Mouse (Mus musculus) ES-Bruce4 (cell line): ENCODE measurements at regions not wholly inside any gene's neighbourhood (a gene's known extent, or its start where the extent isn't known, plus 50 kb on each side); places are given as distances from the start of the nearest gene placed in this dataset.

Experiments
- H3K27ac ChIP-seq: 2 replicates; pipeline ENCODE4 v1.5.1; 2012; ENCODE audit warnings: low read length, inconsistent platforms; ENCODE audit not compliant: insufficient read depth
- H3K27me3 ChIP-seq: 2 replicates; pipeline ENCODE4 v1.6.1; 2012; ENCODE audit warnings: mild to moderate bottlenecking, low read length, inconsistent platforms; ENCODE audit not compliant: control insufficient read depth, poor library complexity, insufficient read depth, severe bottlenecking
- H3K36me3 ChIP-seq: 2 replicates; pipeline ENCODE4 v1.6.1; 2012; ENCODE audit warnings: inconsistent platforms, mild to moderate bottlenecking, low read length, moderate library complexity; ENCODE audit not compliant: control insufficient read depth, poor library complexity, insufficient read depth, severe bottlenecking
- H3K4me1 ChIP-seq: one replicate; pipeline ENCODE4 v1.8.1; 2011; ENCODE audit warnings: low read length; ENCODE audit not compliant: control insufficient read depth, insufficient read depth
- H3K4me3 ChIP-seq: 2 replicates; pipeline ENCODE4 v1.5.1; 2011; ENCODE audit warnings: low read depth, mild to moderate bottlenecking, low read length
- H3K9ac ChIP-seq: 2 replicates; pipeline ENCODE4 v1.6.1; 2012; ENCODE audit warnings: low read depth, mild to moderate bottlenecking, inconsistent platforms; ENCODE audit not compliant: poor library complexity, severe bottlenecking
- H3K9me3 ChIP-seq: replicated peaks from 2 replicates; pipeline ENCODE4 v1.6.1; 2012; ENCODE audit warnings: mild to moderate bottlenecking, low read length, inconsistent platforms; ENCODE audit not compliant: control insufficient read depth, poor library complexity, insufficient read depth, severe bottlenecking
- CTCF ChIP-seq: IDR thresholded peaks from one replicate; pipeline ENCODE4 v1.8.1; 2011; ENCODE audit warnings: low read depth, low read length
- EP300 ChIP-seq: IDR thresholded peaks from 2 replicates; pipeline ENCODE4 v1.6.1; 2011; ENCODE audit warnings: low read depth, low read length; ENCODE audit not compliant: insufficient read depth
- POLR2A ChIP-seq: IDR thresholded peaks from one replicate; pipeline ENCODE4 v1.8.1; 2011; ENCODE audit warnings: low read length; ENCODE audit not compliant: insufficient read depth

- H3K4me1 ChIP-seq = no peaks in the 10 kb centered on the region
- H3K9ac ChIP-seq = no peak overlapping the region
- TF ChIP-seq EP300 (no peak), POLR2A (no peak), CTCF (no peak)
- no peaks in the 10 kb centered on the region for H3K27me3 ChIP-seq
- no peaks in the 10 kb centered on the region for H3K9me3 ChIP-seq
- no peaks in the 10 kb centered on the region for H3K36me3 ChIP-seq
- no peak overlapping the region for H3K27ac ChIP-seq
- no peak overlapping the region for H3K4me3 ChIP-seq
Observed at GRCm38 (mm10) chr6:143479701-143480388, 312.8 kb downstream of the Etnk1 start.

- Histone ChIP-seq H3K9ac (no peak overlapping the region), H3K27me3 (no peaks in the 10 kb centered on the region), H3K4me3 (no peak overlapping the region), H3K27ac (no peak overlapping the region), H3K9me3 (no peaks in the 10 kb centered on the region), H3K36me3 (no peaks in the 10 kb centered on the region), H3K4me1 (no peaks in the 10 kb centered on the region)
- TF ChIP-seq POLR2A (no peak), CTCF (peak; percentile 72)
Observed at GRCm38 (mm10) chr6:143482272-143482671, 315.3 kb downstream of the Etnk1 start.

GRCm38 (mm10) chr6:143482868-143483267, 315.8 kb downstream of the Etnk1 start:
- H3K9ac ChIP-seq = no peak overlapping the region
- no peaks in the 10 kb centered on the region for H3K36me3 ChIP-seq
- no peak overlapping the region for H3K27ac ChIP-seq
- no peaks in the 10 kb centered on the region for H3K9me3 ChIP-seq
- TF ChIP-seq CTCF (no peak), POLR2A (no peak), EP300 (no peak)
- no peak overlapping the region for H3K4me3 ChIP-seq
- no peaks in the 10 kb centered on the region for H3K27me3 ChIP-seq
- no peaks in the 10 kb centered on the region for H3K4me1 ChIP-seq

- Histone ChIP-seq H3K36me3 (no peaks in the 10 kb centered on the region), H3K9me3 (no peaks in the 10 kb centered on the region), H3K9ac (no peak overlapping the region), H3K27me3 (no peaks in the 10 kb centered on the region), H3K4me1 (no peaks in the 10 kb centered on the region), H3K4me3 (no peak overlapping the region), H3K27ac (no peak overlapping the region)
- no peak for TF ChIP-seq POLR2A
- no peak for TF ChIP-seq CTCF
- TF ChIP-seq EP300 = no peak
Observed at GRCm38 (mm10) chr6:143484941-143485340, 317.9 kb downstream of the Etnk1 start.

GRCm38 (mm10) chr6:143487003-143487402, 320.0 kb downstream of the Etnk1 start:
- H3K36me3 ChIP-seq = no peaks in the 10 kb centered on the region
- no peaks in the 10 kb centered on the region for H3K9me3 ChIP-seq
- no peak overlapping the region for H3K27ac ChIP-seq
- no peak for TF ChIP-seq CTCF
- no peak for TF ChIP-seq EP300
- no peak for TF ChIP-seq POLR2A
- H3K27me3 ChIP-seq = no peaks in the 10 kb centered on the region
- H3K4me3 ChIP-seq = no peak overlapping the region
- no peaks in the 10 kb centered on the region for H3K4me1 ChIP-seq
- no peak overlapping the region for H3K9ac ChIP-seq

GRCm38 (mm10) chr6:143490019-143490418, 323.0 kb downstream of the Etnk1 start:
- Histone ChIP-seq H3K36me3 (no peaks in the 10 kb centered on the region), H3K9me3 (no peaks in the 10 kb centered on the region; the same call in 1 of the 2 replicates), H3K9ac (no peak overlapping the region), H3K4me3 (no peak overlapping the region), H3K27me3 (no peaks in the 10 kb centered on the region), H3K4me1 (no peaks in the 10 kb centered on the region), H3K27ac (no peak overlapping the region)
- TF ChIP-seq EP300 (no peak), CTCF (no peak), POLR2A (no peak)
